Mouse (Mus musculus): ENCODE data around the gene Gm8180. TPM values are rescaled to one million over a fixed set of nuclear protein-coding genes. Genes with fewer than 3 reads are reported as not detected.
"Not testable (repeated sequence)": the region's sequence is repeated elsewhere in the genome, so short reads cannot be mapped to it uniquely, and the experiment has no call there.

The Gm8180 gene
- not detected in 2 replicates for total RNA-seq (2014; fragmentation: Nextera tagmentation)
- total RNA-seq (2017) = not detected in 2 replicates
- polyA plus RNA-seq (2012) = not detected in 2 replicates

GRCm38 (mm10) chr14:43784645-43785044 lies at the start of gene Gm8180:
Gene Gm8180 (minus strand): TSS chr14:43784745.
- not testable (repeated sequence) for ATAC-seq (ENCODE audit: extremely low read depth, insufficient number of reproducible peaks, low FRiP score, poor library complexity, severe bottlenecking); H3K4me3 ChIP-seq (ENCODE audit: low read depth, low read length); DNase-seq (ENCODE audit: low spot score); H3K4me1 ChIP-seq (ENCODE audit: insufficient read depth, low read depth, low read length); H3K27me3 ChIP-seq (ENCODE audit: insufficient read depth, low read length); H3K36me3 ChIP-seq (replicated peaks); H3K9me3 ChIP-seq (replicated peaks)

DNA sequence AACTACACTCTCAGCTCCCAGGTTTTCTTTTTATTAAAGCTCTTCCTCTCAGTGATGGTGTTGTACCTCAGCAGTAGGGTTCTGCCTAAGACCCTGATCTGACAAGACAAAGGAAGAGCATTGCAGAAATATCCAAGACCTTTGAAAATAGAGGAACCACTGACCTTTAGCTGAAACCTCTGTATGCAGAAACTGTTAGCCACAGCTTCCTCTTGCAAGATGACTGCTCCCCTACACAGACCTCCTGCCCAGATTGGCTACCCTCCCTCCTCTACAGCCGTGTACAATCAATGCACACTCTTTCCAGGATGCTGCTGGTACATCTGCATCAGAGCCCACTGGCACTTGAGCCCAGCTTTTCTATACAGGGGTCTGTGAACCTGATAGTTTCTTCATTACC lies 45.8 kb upstream of the Gm8180 start:
- not testable (repeated sequence) for H3K4me1 ChIP-seq (ENCODE audit: insufficient read depth, low read depth, low read length); H3K27me3 ChIP-seq (ENCODE audit: insufficient read depth, low read length); ATAC-seq (ENCODE audit: extremely low read depth, insufficient number of reproducible peaks, low FRiP score, poor library complexity, severe bottlenecking); H3K9me3 ChIP-seq (replicated peaks); H3K36me3 ChIP-seq (replicated peaks); H3K4me3 ChIP-seq (ENCODE audit: low read depth, low read length); DNase-seq (ENCODE audit: low spot score)

DNA sequence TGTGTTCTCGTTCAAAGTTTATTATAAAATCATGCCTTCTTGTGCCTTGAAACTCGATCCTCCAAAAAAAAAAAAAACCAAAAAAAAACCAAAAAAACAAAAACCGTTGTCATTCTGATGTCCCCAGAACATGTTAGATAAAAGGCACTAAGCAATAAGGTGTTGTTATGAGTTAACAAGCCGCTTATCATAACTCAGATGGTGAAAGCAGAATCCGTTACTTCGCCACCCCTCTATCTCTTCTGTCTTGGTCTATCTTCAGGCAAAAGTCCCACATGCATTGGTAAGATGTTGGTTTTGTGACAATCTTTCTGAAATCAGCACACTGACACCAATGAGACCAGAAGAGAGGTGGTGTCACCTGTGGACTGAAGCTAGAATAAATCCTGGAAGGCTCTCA lies 39.6 kb upstream of the Gm8180 start:
- not testable (repeated sequence) for DNase-seq (ENCODE audit: low spot score); H3K27me3 ChIP-seq (ENCODE audit: insufficient read depth, low read length); H3K9me3 ChIP-seq (replicated peaks); ATAC-seq (ENCODE audit: extremely low read depth, insufficient number of reproducible peaks, low FRiP score, poor library complexity, severe bottlenecking); H3K4me1 ChIP-seq (ENCODE audit: insufficient read depth, low read depth, low read length); H3K4me3 ChIP-seq (ENCODE audit: low read depth, low read length); H3K36me3 ChIP-seq (replicated peaks)

GRCm38 (mm10) chr14:43821869-43822268 lies 37.3 kb upstream of the Gm8180 start:
- not testable (repeated sequence) for ATAC-seq (ENCODE audit: extremely low read depth, insufficient number of reproducible peaks, low FRiP score, poor library complexity, severe bottlenecking)

DNA sequence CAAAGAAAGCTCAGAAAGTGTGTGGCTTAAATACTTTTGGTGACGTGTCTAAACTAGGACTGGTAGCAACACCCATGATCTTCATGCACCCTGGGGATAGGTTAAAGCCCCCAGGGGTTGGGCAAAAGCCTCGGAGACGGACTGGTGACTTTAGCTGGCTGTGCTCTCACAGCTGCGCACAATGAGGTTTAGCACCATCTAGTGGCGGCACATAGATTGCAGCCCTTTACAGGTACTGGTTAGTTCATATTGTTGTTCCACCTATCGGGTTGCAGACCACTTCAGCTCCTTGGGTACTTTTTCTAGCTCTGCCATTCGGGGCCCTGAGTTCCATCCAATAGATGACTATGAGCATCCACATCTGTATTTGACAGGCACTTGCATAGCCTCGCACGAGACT lies 27.9 kb upstream of the Gm8180 start:
- H3K4me3 ChIP-seq (ENCODE audit: low read depth, low read length); ATAC-seq (ENCODE audit: extremely low read depth, insufficient number of reproducible peaks, low FRiP score, poor library complexity, severe bottlenecking); H3K36me3 ChIP-seq (replicated peaks); H3K9me3 ChIP-seq (replicated peaks); DNase-seq (ENCODE audit: low spot score); H3K4me1 ChIP-seq (ENCODE audit: insufficient read depth, low read depth, low read length); H3K27me3 ChIP-seq (ENCODE audit: insufficient read depth, low read length): not testable (repeated sequence)

More at GRCm38 (mm10) chr14:43821869-43822268, 37.3 kb upstream of the Gm8180 start:
- not testable (repeated sequence) for H3K36me3 ChIP-seq (replicated peaks); H3K27me3 ChIP-seq (ENCODE audit: insufficient read depth, low read length); H3K4me1 ChIP-seq (ENCODE audit: insufficient read depth, low read depth, low read length); H3K4me3 ChIP-seq (ENCODE audit: low read depth, low read length); H3K9me3 ChIP-seq (replicated peaks); DNase-seq (ENCODE audit: low spot score)

DNA sequence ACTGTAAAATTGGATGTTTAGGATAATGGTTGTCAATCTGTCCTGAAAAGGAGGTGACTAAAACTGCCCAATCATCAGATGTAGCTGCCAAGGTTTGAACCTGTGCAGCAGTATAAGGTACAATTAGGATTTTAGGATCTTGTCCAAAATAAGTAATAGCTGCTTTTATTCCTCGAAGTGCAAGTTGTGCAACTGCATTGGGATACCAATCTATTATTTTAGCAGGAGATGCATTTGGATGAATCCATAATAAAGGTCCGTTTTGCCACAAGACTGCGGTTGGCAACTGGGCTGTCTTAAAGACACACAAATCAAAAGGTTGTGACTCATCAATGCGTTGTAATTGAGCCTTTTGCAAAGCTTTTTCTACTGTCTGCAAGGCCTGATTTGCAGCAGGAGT lies 23.6 kb upstream of the Gm8180 start:
- not testable (repeated sequence) for DNase-seq (ENCODE audit: low spot score)

GRCm38 (mm10) chr14:43804435-43804834 lies 19.9 kb upstream of the Gm8180 start:
- not testable (repeated sequence) for H3K4me1 ChIP-seq (ENCODE audit: insufficient read depth, low read depth, low read length); DNase-seq (ENCODE audit: low spot score); H3K4me3 ChIP-seq (ENCODE audit: low read depth, low read length); H3K36me3 ChIP-seq (replicated peaks); H3K27me3 ChIP-seq (ENCODE audit: insufficient read depth, low read length); ATAC-seq (ENCODE audit: extremely low read depth, insufficient number of reproducible peaks, low FRiP score, poor library complexity, severe bottlenecking); H3K9me3 ChIP-seq (replicated peaks)

More for the DNA sequence above, 23.6 kb upstream of the Gm8180 start:
- not testable (repeated sequence) for H3K4me3 ChIP-seq (ENCODE audit: low read depth, low read length); ATAC-seq (ENCODE audit: extremely low read depth, insufficient number of reproducible peaks, low FRiP score, poor library complexity, severe bottlenecking); H3K9me3 ChIP-seq (replicated peaks); H3K27me3 ChIP-seq (ENCODE audit: insufficient read depth, low read length); H3K36me3 ChIP-seq (replicated peaks); H3K4me1 ChIP-seq (ENCODE audit: insufficient read depth, low read depth, low read length)

DNA sequence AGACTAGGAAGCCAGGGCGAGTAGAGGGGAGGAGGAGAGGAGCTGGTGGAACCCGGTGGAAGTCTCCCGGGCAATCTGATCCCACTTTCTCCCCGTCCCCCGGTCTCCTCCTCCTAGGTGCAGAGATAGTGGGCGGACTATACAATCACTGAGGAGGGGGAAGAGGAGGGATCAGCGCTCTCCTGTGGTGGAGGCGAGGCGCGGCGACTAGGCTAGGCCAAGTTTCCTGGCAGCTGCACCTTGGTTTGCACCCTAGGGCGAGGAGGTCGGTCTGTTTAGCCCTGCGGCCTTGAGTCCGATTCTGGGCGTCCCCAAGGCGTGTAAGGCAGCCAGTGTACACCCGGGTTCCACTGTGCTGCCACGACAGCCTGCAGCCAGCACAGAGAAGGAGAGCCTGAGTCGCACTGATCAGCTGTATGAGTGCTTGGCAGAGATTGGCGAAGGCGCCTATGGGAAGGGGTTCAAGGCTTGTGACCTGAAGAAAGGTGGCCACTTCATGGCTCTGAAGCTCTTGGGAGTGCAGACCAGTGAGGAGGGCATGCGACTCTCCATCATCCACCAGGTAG lies 12.4 kb upstream of the Gm8180 start:
- not testable (repeated sequence) for DNase-seq (ENCODE audit: low spot score); H3K36me3 ChIP-seq (replicated peaks); ATAC-seq (ENCODE audit: extremely low read depth, insufficient number of reproducible peaks, low FRiP score, poor library complexity, severe bottlenecking); H3K4me3 ChIP-seq (ENCODE audit: low read depth, low read length); H3K4me1 ChIP-seq (ENCODE audit: insufficient read depth, low read depth, low read length); H3K27me3 ChIP-seq (ENCODE audit: insufficient read depth, low read length)
- H3K9me3 ChIP-seq (replicated peaks) = peaks cover 11% of the 10 kb centered on the region

Measured in G1E (cell line).